Mouse (Mus musculus) mouse embryonic stem cell (cell line): ENCODE measurements around the gene Mrpl51.

Source experiments
- in situ Hi-C, 2 experiments: fragments of 300-500 bp; cut with MboI; formaldehyde crosslinking; loops; 1 replicate in 1 of 2; 3 replicates in 1 of 2; pipeline ENCODE4 v1.14.3; 2019 to 2020; ENCODE audit warnings: low sequenced_read_pairs in 2 of 2, low pct_unique_long_range_greater_than_20kb in 1 of 2, mixed read lengths in 1 of 2; ENCODE audit not compliant: unreplicated experiment in 1 of 2

Mrpl51 gene

GRCm38 (mm10) chr6:125172474-125172873 lies 19.1 kb upstream of the Mrpl51 start:
- in situ Hi-C loops: loop anchor here in 1 of 2 experiments (5.0 kb wide), 1 partner anchor 50 kb away; no protein-coding TSS in a partner anchor

- in situ Hi-C loops: loop anchor here in 1 of 2 experiments (5.0 kb wide), 1 partner anchor 51 kb away; no protein-coding TSS in a partner anchor
Observed at GRCm38 (mm10) chr6:125173256-125173655, 18.3 kb upstream of the Mrpl51 start.

GRCm38 (mm10) chr6:125175469-125175868 lies 16.1 kb upstream of the Mrpl51 start:
- in situ Hi-C loops: no loop called here

- in situ Hi-C loops: no loop called here
Observed at GRCm38 (mm10) chr6:125179601-125180000, 12.0 kb upstream of the Mrpl51 start.

- in situ Hi-C loops: no loop called here
Observed at GRCm38 (mm10) chr6:125182133-125182532, 9.5 kb upstream of the Mrpl51 start.

- in situ Hi-C loops: no loop called here
Observed at GRCm38 (mm10) chr6:125186203-125186602, 5.4 kb upstream of the Mrpl51 start.

GRCm38 (mm10) chr6:125190816-125191215 lies 785 bp upstream of the Mrpl51 start:
- in situ Hi-C loops: no loop called here

GRCm38 (mm10) chr6:125192016-125192714 lies 564 bp downstream of the Mrpl51 start:
- in situ Hi-C loops: no loop called here

GRCm38 (mm10) chr6:125192841-125193240 lies 1.2 kb downstream of the Mrpl51 start:
- in situ Hi-C loops: no loop called here

GRCm38 (mm10) chr6:125193390-125193789 lies 1.8 kb downstream of the Mrpl51 start:
- in situ Hi-C loops: no loop called here

GRCm38 (mm10) chr6:125195541-125196075 lies 4.0 kb downstream of the Mrpl51 start:
- in situ Hi-C loops: no loop called here

GRCm38 (mm10) chr6:125196301-125196700 lies 4.7 kb downstream of the Mrpl51 start:
- in situ Hi-C loops: no loop called here

GRCm38 (mm10) chr6:125197166-125197565 lies 5.6 kb downstream of the Mrpl51 start:
- in situ Hi-C loops: no loop called here

GRCm38 (mm10) chr6:125210436-125210835 lies 18.8 kb downstream of the Mrpl51 start:
- in situ Hi-C loops: no loop called here

- in situ Hi-C loops: no loop called here
Observed at GRCm38 (mm10) chr6:125212621-125213020, 21.0 kb downstream of the Mrpl51 start.

- in situ Hi-C loops: no loop called here
Observed at GRCm38 (mm10) chr6:125213129-125213528, 21.5 kb downstream of the Mrpl51 start.

- in situ Hi-C loops: no loop called here
Observed at GRCm38 (mm10) chr6:125213715-125214114, 22.1 kb downstream of the Mrpl51 start.

GRCm38 (mm10) chr6:125215148-125215954 lies 23.8 kb downstream of the Mrpl51 start, which contains the start of gene Vamp1:
TSS of gene Vamp1 (plus strand) at chr6:125215551.
- in situ Hi-C loops: loop anchor here in 1 of 2 experiments (5.0 kb wide), 1 partner anchor 47 kb away; no protein-coding TSS in a partner anchor

- in situ Hi-C loops: loop anchor here in 1 of 2 experiments (5.0 kb wide), 1 partner anchor 45 kb away; no protein-coding TSS in a partner anchor
Observed at GRCm38 (mm10) chr6:125216898-125217297, 25.3 kb downstream of the Mrpl51 start.
